Mouse (Mus musculus) adrenal gland, adult (tissue): ENCODE results near the gene Gm14743.
"Not testable (repeated sequence)": the region's sequence is repeated elsewhere in the genome, so short reads cannot be mapped to it uniquely, and the experiment has no call there.

Source experiments
- DNase-seq, 2 experiments: peaks; one replicate each; pipeline ENCODE4 v3.0.0; 2022 to 2023; ENCODE audit warnings: low spot score in 1 of 2; ENCODE audit not compliant: inconsistent age in 2 of 2

Gm14743 gene

DNA sequence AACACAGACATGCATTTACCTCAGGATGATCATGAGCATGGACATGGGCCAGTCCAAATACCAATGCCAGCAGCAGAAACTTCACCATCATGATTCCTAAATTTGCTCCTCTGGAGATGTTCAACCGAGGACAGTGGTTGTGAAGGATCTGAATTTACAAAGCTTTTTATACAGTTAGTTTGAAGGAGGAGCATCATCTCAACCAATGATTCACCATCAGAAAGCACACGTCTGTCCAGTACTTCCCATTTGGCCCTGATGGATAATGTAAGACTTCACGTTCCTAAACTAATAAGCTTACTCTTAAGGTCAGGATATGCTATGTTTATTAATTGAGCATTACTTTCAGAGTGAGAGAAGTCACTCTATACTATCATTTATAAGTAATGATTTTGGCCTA, at the start of gene Gm14743:
TSS of gene Gm14743 (minus strand) at position 101 of the 400 bp plus-strand sequence.
- DNase-seq = not testable (repeated sequence)

DNA sequence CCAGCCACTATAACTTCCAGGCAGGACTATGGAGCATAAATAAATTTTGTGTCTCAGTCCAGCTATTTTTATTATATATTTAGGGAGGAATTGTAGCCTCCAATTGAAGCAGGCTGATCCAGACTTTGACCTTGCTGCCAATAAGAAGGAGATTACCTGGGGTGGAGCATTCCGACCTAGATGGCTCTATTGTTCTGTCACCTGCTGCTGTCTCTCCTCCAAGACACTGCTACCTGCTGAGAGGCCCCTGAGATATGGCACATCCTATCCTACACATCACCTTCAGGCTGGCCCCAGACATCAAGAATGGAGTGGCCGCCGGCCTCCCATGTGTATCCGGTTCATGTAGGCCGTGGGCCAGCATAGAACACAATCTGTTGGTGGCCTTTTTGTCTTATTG, 42.9 kb downstream of the Gm14743 start:
- no peak for DNase-seq

DNA sequence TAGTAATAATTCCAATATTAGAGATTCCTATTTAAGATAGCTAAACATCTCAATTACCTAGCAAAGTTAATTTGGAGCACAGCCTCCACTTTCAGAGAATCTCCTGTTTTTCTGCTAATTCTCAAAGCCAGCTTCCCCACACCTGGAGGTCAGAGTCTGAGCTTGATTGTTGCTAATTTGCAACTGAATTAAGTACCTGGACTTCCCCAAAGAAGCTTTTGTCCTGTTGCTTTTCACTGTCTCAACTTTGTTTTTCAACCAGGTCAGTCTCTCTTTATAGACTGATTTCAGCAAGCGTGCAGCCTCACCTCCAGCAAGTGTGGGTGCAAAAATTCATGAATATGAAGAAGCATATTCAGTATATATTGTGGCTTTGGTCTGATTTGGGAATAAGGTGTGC, 43.5 kb downstream of the Gm14743 start:
- not testable (repeated sequence) for DNase-seq
